Mouse (Mus musculus) E14TG2a.4 (cell line): ENCODE data around the gene Rplp2.

Experiments used
- H3K27me3 ChIP-seq: 2 replicates; pipeline ENCODE4 v1.6.1; 2014; ENCODE audit warnings: low read length, control low read depth; ENCODE audit not compliant: insufficient read depth
- H3K36me3 ChIP-seq: 2 replicates; pipeline ENCODE4 v1.6.1; 2014; ENCODE audit warnings: low read length, control low read depth; ENCODE audit not compliant: insufficient read depth
- H3K4me1 ChIP-seq: replicated peaks from 2 replicates; pipeline ENCODE4 v1.6.1; 2014; ENCODE audit warnings: low read depth, low read length, control low read depth
- H3K4me3 ChIP-seq: replicated peaks from 2 replicates; pipeline ENCODE4 v1.5.1; 2014; ENCODE audit warnings: mild to moderate bottlenecking, low read length
- H3K9me3 ChIP-seq: 2 replicates; pipeline ENCODE4 v1.6.1; 2014; ENCODE audit warnings: low read length, control low read depth
- CTCF ChIP-seq: conservative IDR thresholded peaks from 2 replicates; pipeline ENCODE4 v1.5.1; 2014; ENCODE audit warnings: low read length
- NANOG ChIP-seq: IDR thresholded peaks from 2 replicates; pipeline ENCODE4 v1.6.1; 2014; ENCODE audit warnings: borderline replicate concordance, low read length, mixed read lengths
- POU5F1 ChIP-seq: IDR thresholded peaks from 2 replicates; pipeline ENCODE4 v1.6.1; 2014; ENCODE audit warnings: low read length, borderline replicate concordance

Rplp2 gene

GRCm38 (mm10) chr7:141480842-141481497 is 33.8 kb downstream of the Rplp2 start:
- TF ChIP-seq POU5F1 (no peak), CTCF (peak; percentile 97)
- peaks cover 54% of the 10 kb centered on the region for H3K4me1 ChIP-seq
- no peaks in the 10 kb centered on the region for H3K9me3 ChIP-seq
- H3K4me3 ChIP-seq: peak overlapping the region; percentile 90
- H3K36me3 ChIP-seq: peaks cover 21% of the 10 kb centered on the region
- peaks cover 56% of the 10 kb centered on the region for H3K27me3 ChIP-seq

GRCm38 (mm10) chr7:141481498-141482401 is 34.6 kb downstream of the Rplp2 start:
- TF ChIP-seq POU5F1 (no peak), CTCF (0 out of 2 replicates have a peak, but pooled peaks have one; percentile 13)
- Histone ChIP-seq H3K4me3 (peak overlapping the region; percentile 90), H3K27me3 (peaks cover 51% of the 10 kb centered on the region), H3K9me3 (no peaks in the 10 kb centered on the region), H3K4me1 (peaks cover 46% of the 10 kb centered on the region), H3K36me3 (peaks cover 29% of the 10 kb centered on the region)

GRCm38 (mm10) chr7:141482531-141483024 is 35.4 kb downstream of the Rplp2 start:
- H3K36me3 ChIP-seq: peaks cover 37% of the 10 kb centered on the region
- H3K27me3 ChIP-seq: peaks cover 47% of the 10 kb centered on the region
- H3K4me1 ChIP-seq: peaks cover 38% of the 10 kb centered on the region
- TF ChIP-seq NANOG: no peak
- no peak for TF ChIP-seq POU5F1
- no peak for TF ChIP-seq CTCF
- H3K4me3 ChIP-seq: peak overlapping the region; percentile 90
- H3K9me3 ChIP-seq: no peaks in the 10 kb centered on the region

GRCm38 (mm10) chr7:141483114-141483653 is 36.0 kb downstream of the Rplp2 start:
- Histone ChIP-seq H3K27me3 (peaks cover 44% of the 10 kb centered on the region), H3K36me3 (peaks cover 43% of the 10 kb centered on the region), H3K9me3 (no peaks in the 10 kb centered on the region), H3K4me1 (peaks cover 32% of the 10 kb centered on the region), H3K4me3 (peak overlapping the region; percentile 90)
- TF ChIP-seq CTCF: no peak
- TF ChIP-seq NANOG: no peak
- TF ChIP-seq POU5F1: no peak

- H3K9me3 ChIP-seq: no peaks in the 10 kb centered on the region
- H3K4me1 ChIP-seq: peaks cover 28% of the 10 kb centered on the region
- peaks cover 49% of the 10 kb centered on the region for H3K36me3 ChIP-seq
- no peak for TF ChIP-seq NANOG
- TF ChIP-seq CTCF: no peak
- TF ChIP-seq POU5F1: no peak
- H3K4me3 ChIP-seq: no peak overlapping the region
- peaks cover 44% of the 10 kb centered on the region for H3K27me3 ChIP-seq
Measured at GRCm38 (mm10) chr7:141484186-141485120, 37.3 kb downstream of the Rplp2 start.

- no peak for TF ChIP-seq CTCF
- no peak for TF ChIP-seq NANOG
- no peak for TF ChIP-seq POU5F1
- peaks cover 40% of the 10 kb centered on the region for H3K27me3 ChIP-seq
Measured at GRCm38 (mm10) chr7:141485186-141485585, 38.0 kb downstream of the Rplp2 start.

GRCm38 (mm10) chr7:141485606-141486005 is 38.4 kb downstream of the Rplp2 start:
- Histone ChIP-seq H3K4me1 (peaks cover 25% of the 10 kb centered on the region), H3K36me3 (peaks cover 61% of the 10 kb centered on the region), H3K27me3 (peaks cover 36% of the 10 kb centered on the region), H3K9me3 (no peaks in the 10 kb centered on the region), H3K4me3 (no peak overlapping the region)
- TF ChIP-seq NANOG (no peak), POU5F1 (no peak), CTCF (no peak)

More at GRCm38 (mm10) chr7:141485186-141485585, 38.0 kb downstream of the Rplp2 start:
- H3K9me3 ChIP-seq: no peaks in the 10 kb centered on the region
- H3K36me3 ChIP-seq: peaks cover 57% of the 10 kb centered on the region
- no peak overlapping the region for H3K4me3 ChIP-seq
- H3K4me1 ChIP-seq: peaks cover 28% of the 10 kb centered on the region

- Histone ChIP-seq H3K9me3 (no peaks in the 10 kb centered on the region), H3K4me3 (no peak overlapping the region), H3K36me3 (peaks cover 67% of the 10 kb centered on the region), H3K27me3 (peaks cover 32% of the 10 kb centered on the region), H3K4me1 (peaks cover 19% of the 10 kb centered on the region)
- TF ChIP-seq POU5F1: no peak
- TF ChIP-seq CTCF: no peak
- TF ChIP-seq NANOG: no peak
Measured at GRCm38 (mm10) chr7:141486239-141486638, 39.1 kb downstream of the Rplp2 start.
